Mouse (Mus musculus): Measurements from ENCODE around the gene Notch1.

DNA sequence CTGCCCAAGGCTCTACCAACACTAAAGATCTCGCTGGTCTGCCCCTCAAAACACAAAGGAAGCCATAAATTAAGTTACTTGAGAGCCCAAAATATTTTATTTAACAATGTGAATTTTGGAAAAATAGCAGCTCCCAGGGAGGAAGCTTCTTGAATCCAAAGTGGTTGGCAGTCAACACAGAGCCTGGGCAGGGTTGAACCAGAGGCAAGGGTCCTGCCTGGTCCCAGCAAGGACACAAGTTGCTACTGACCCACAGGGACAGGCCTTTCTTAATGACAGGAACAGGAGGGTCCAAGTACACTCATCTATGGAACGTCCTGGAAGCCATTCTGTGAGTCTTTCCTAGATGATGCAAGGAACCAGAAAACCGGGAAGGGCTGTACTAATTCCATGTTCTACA is 107.1 kb downstream of the Notch1 start:
- no peak for TF ChIP-seq CTCF (IDR thresholded peaks at IDR 0.05; ENCODE audit: low read depth, low read length)
- TF ChIP-seq GATA1 (IDR thresholded peaks at IDR 0.05; ENCODE audit: borderline replicate concordance, low read length) = no peak
- TF ChIP-seq GATA2 (IDR thresholded peaks at IDR 0.05; ENCODE audit: borderline replicate concordance, low read depth, low read length) = no peak
- TF ChIP-seq TAL1 (conservative IDR thresholded peaks at IDR 0.05; ENCODE audit: low read depth, low read length) = no peak
